ENCODE assay signal across 8 mouse cellular contexts in the genomic region with DNA sequence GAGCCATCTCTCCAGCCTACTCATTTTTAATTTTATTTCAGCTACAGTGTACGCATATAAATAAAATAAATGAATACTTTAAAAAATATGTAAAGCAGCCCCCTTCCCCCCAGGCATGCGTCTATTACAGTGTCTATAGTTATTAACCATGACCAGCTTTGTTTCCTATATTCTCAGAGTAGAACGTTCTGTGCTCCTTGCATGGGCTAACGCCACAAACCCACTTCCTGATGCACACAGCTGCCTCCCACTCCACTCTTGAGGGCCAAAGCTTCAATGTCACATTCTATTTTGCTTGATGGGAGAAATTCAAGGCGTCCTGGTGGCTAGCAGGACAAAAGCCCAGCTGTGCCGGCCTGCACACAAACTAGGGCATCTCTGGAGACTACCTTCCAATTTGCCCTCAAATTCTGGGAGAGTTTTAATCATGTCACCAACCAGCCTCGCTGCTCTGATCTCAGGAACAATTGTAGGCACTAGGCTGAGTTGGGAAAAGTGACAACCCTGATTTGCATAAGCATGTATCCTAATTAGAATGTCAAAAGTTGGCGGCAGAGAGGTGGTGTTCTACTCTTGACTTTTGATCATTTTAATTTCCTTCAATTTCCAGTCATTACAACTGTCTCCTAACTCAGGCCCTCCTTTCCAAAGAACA. TPM values are rescaled to one million over a fixed set of nuclear protein-coding genes. Genes with fewer than 3 reads are reported as not detected.
DNase-seq lines count a peak whose midpoint lies in the region; ATAC-seq and TF ChIP-seq lines count a peak whose summit lies in the region.

No protein-coding gene starts in this region.

- H3K27ac ChIP-seq in cerebellum, adult 2 months (ENCODE audit: insufficient read depth, low read length) = no peak overlapping the region
- no peak overlapping the region for H3K27ac ChIP-seq in neural tube, embryonic 11.5 days (ENCODE audit: low read depth, low read length)
- H3K27ac ChIP-seq in intestine, postnatal 0 days (ENCODE audit: low read depth, low read length) = no peak overlapping the region
- H3K27ac ChIP-seq in small intestine, adult 2 months (ENCODE audit: insufficient read depth, low read depth, low read length) = no peak overlapping the region

- no peaks in the 10 kb centered on the region for H3K9me3 ChIP-seq in neural tube, embryonic 11.5 days (ENCODE audit: control insufficient read depth, low read length)
- no peaks in the 10 kb centered on the region for H3K9me3 ChIP-seq in intestine, postnatal 0 days (ENCODE audit: control insufficient read depth)

- H3K4me3 ChIP-seq in cerebellum, adult 2 months (replicated peaks; ENCODE audit: insufficient read depth, low read depth, low read length) = peak overlapping the region; percentile 5
- peak overlapping the region; percentile 1; the same call in 1 of the 2 replicates for H3K4me3 ChIP-seq in neural tube, embryonic 11.5 days (ENCODE audit: low read depth, low read length)
- H3K4me3 ChIP-seq in intestine, postnatal 0 days (ENCODE audit: low read depth, low read length) = no peak overlapping the region
- peak overlapping the region; percentile 32; the same call in 1 of the 2 replicates for H3K4me3 ChIP-seq in small intestine, adult 2 months (ENCODE audit: low read depth, low read length)

- H3K9ac ChIP-seq in neural tube, embryonic 11.5 days (ENCODE audit: low read length) = 0 out of 2 replicates have a peak overlapping the region, but pooled peaks have one; percentile 14
- H3K9ac ChIP-seq in intestine, postnatal 0 days (ENCODE audit: low read depth, low read length) = no peak overlapping the region

- no peak for TF ChIP-seq CTCF in cerebellum, adult 2 months (IDR thresholded peaks at IDR 0.05; ENCODE audit: borderline replicate concordance, insufficient read depth, low read depth, low read length)
- TF ChIP-seq CTCF in intestine, postnatal 0 days (IDR thresholded peaks at IDR 0.05; ENCODE audit: low read depth) = no peak
- no peak for TF ChIP-seq CTCF in small intestine, adult 2 months (IDR thresholded peaks at IDR 0.05; ENCODE audit: extremely low read depth, insufficient read length, insufficient replicate concordance, low read depth, low read length)

- peak overlapping the region; percentile 37 for H3K4me2 ChIP-seq in neural tube, embryonic 11.5 days (ENCODE audit: low read depth)
- H3K4me2 ChIP-seq in intestine, postnatal 0 days (replicated peaks; ENCODE audit: low read depth) = peak overlapping the region; percentile 54

- H3K4me1 ChIP-seq in cerebellum, adult 2 months (ENCODE audit: control insufficient read depth, insufficient read depth, low read length) = peaks cover 25% of the 10 kb centered on the region
- no peaks in the 10 kb centered on the region for H3K4me1 ChIP-seq in neural tube, embryonic 11.5 days (ENCODE audit: control insufficient read depth, insufficient read depth, low read length)
- H3K4me1 ChIP-seq in intestine, postnatal 0 days (replicated peaks; ENCODE audit: control insufficient read depth, insufficient read depth, low read length) = no peaks in the 10 kb centered on the region
- peaks cover 2% of the 10 kb centered on the region; the same call in 1 of the 2 replicates for H3K4me1 ChIP-seq in small intestine, adult 2 months (ENCODE audit: control insufficient read depth, insufficient read depth, insufficient read length, low read length)

- DNase-seq in cerebellum, adult 2 months = no peak
- DNase-seq in cerebellum, postnatal 10 days = no peak
- no peak for DNase-seq in neural tube, embryonic 11.5 days (ENCODE audit: low spot score)
- no peak for DNase-seq in neural tube, embryonic 10.5 days (ENCODE audit: extremely low spot score, low spot score)
- no peak for DNase-seq in kidney, postnatal 36 days
- no peak for DNase-seq in urinary bladder, postnatal 10 days (ENCODE audit: low spot score)

- ATAC-seq in neural tube, embryonic 11.5 days (ENCODE audit: insufficient read depth, low FRiP score, low TSS enrichment) = no peak
- ATAC-seq in intestine, postnatal 0 days = no peak

- no peaks in the 10 kb centered on the region for H3K36me3 ChIP-seq in neural tube, embryonic 11.5 days (ENCODE audit: control insufficient read depth, insufficient read depth, low read length)
- H3K36me3 ChIP-seq in intestine, postnatal 0 days (ENCODE audit: control insufficient read depth, insufficient read depth) = no peaks in the 10 kb centered on the region
- H3K36me3 ChIP-seq in small intestine, adult 2 months (ENCODE audit: control insufficient read depth, insufficient read depth, low read length) = no peaks in the 10 kb centered on the region

- TF ChIP-seq POLR2A in cerebellum, adult 2 months (IDR thresholded peaks at IDR 0.05; ENCODE audit: borderline replicate concordance, insufficient read depth, low read length) = no peak
- no peak for TF ChIP-seq POLR2A in small intestine, adult 2 months (IDR thresholded peaks at IDR 0.05; ENCODE audit: low read depth, low read length)

- WGBS in cerebellum, adult 2 months = 78% methylated on average over 8 of the region's 8 CpGs
- 32% methylated on average over 8 of the region's 8 CpGs for WGBS in neural tube, embryonic 11.5 days
- 61% methylated on average over 8 of the region's 8 CpGs for WGBS in intestine, postnatal 0 days
- 65% methylated on average over 8 of the region's 8 CpGs for WGBS in small intestine, adult 2 months

- no peaks in the 10 kb centered on the region for H3K27me3 ChIP-seq in cerebellum, adult 2 months (ENCODE audit: control insufficient read depth, insufficient read depth, low read length)
- H3K27me3 ChIP-seq in neural tube, embryonic 11.5 days (ENCODE audit: control insufficient read depth, insufficient read depth, low read length) = 0 out of 2 replicates have a peak, but pooled peaks cover 2% of the 10 kb centered on the region
- no peaks in the 10 kb centered on the region for H3K27me3 ChIP-seq in intestine, postnatal 0 days (replicated peaks; ENCODE audit: control insufficient read depth, insufficient read depth, low read length)
- H3K27me3 ChIP-seq in small intestine, adult 2 months (ENCODE audit: control insufficient read depth, insufficient read depth, low read length) = no peaks in the 10 kb centered on the region; the same call in 1 of the 2 replicates

RNA-seq across cellular contexts. Expression of a gene that starts 10.2 kb away (rescaled TPM):
- polyA plus RNA-seq in cerebellum, adult 2 months (2012; rRNA removed) = 18.5 and 22.6 TPM in 2 replicates
- 0.49 and 0.89 TPM in 2 replicates for polyA plus RNA-seq in neural tube, embryonic 11.5 days (2014; fragmentation: Nextera tagmentation; extraction: Ambion mirVana)
- polyA plus RNA-seq in intestine, postnatal 0 days (2015; fragmentation: Nextera tagmentation; extraction: Ambion mirVana) = not detected in 2 replicates
- 0.08 TPM in 1 of 2 replicates, not detected in the other for polyA plus RNA-seq in small intestine, adult 2 months (2012; rRNA removed)

RNA-seq across cellular contexts. Expression of a gene that starts 29.3 kb away (rescaled TPM):
- polyA plus RNA-seq in cerebellum, adult 2 months (2012; rRNA removed) = 0.32 and 0.47 TPM in 2 replicates
- 0.99 and 1.4 TPM in 2 replicates for polyA plus RNA-seq in neural tube, embryonic 11.5 days (2014; fragmentation: Nextera tagmentation; extraction: Ambion mirVana)
- 1.8 and 2.1 TPM in 2 replicates for polyA plus RNA-seq in intestine, postnatal 0 days (2015; fragmentation: Nextera tagmentation; extraction: Ambion mirVana)
- 4.7 and 6.7 TPM in 2 replicates for polyA plus RNA-seq in small intestine, adult 2 months (2012; rRNA removed)

Comparison
In these comparisons a context has a peak if more than half of its experiments do, and no peak if none do; other contexts are left out.
1. RNA of a gene that starts 10.2 kb away (polyA plus RNA-seq): 18.5 to 22.6 TPM in cerebellum, adult 2 months; 0.49 to 0.89 TPM in neural tube, embryonic 11.5 days, not detected in intestine, postnatal 0 days and 0.08 TPM in small intestine, adult 2 months; every median in the first group is over 10 times any median in the second.